In genomic region chr5:139258371-139259035, GRCm38 (mm10) we compare ENCODE assay signal across 20 mouse cellular contexts. TPM values are rescaled to one million over a fixed set of nuclear protein-coding genes. Genes with fewer than 3 reads are reported as not detected.
DNase-seq lines count a peak whose midpoint lies in the region; ATAC-seq and TF ChIP-seq lines count a peak whose summit lies in the region.
"Had no signal": no experiment of that assay in that cellular context is flagged by ENCODE, and none has a peak within 500 bp of the region (broad histone marks: within the 10 kb centered on the region; RNA-seq: fewer than 3 reads in every experiment).

No protein-coding gene starts in this region.

- TF ChIP-seq CTCF in liver, adult 2 months (IDR thresholded peaks at IDR 0.05; ENCODE audit: low read depth, low read length): no peak
- no peak for TF ChIP-seq CTCF in E14TG2a.4 (conservative IDR thresholded peaks at IDR 0.05; ENCODE audit: low read length)
- TF ChIP-seq CTCF in ES-Bruce4 (IDR thresholded peaks at IDR 0.05; ENCODE audit: low read depth, low read length): no peak

- peaks cover 70% of the 10 kb centered on the region for H3K4me1 ChIP-seq in heart, embryonic 15.5 days (replicated peaks)
- peaks cover 35% of the 10 kb centered on the region for H3K4me1 ChIP-seq in liver, adult 2 months (ENCODE audit: control insufficient read depth, insufficient read depth, low read length)
- H3K4me1 ChIP-seq in liver, embryonic 12.5 days: peaks cover 84% of the 10 kb centered on the region
- H3K4me1 ChIP-seq in E14TG2a.4 (replicated peaks; ENCODE audit: low read depth, low read length): peaks cover 80% of the 10 kb centered on the region
- H3K4me1 ChIP-seq in ES-Bruce4 (ENCODE audit: control insufficient read depth, insufficient read depth, low read length): peaks cover 2% of the 10 kb centered on the region

- H3K4me3 ChIP-seq in heart, embryonic 15.5 days: no peak overlapping the region
- no peak overlapping the region for H3K4me3 ChIP-seq in liver, adult 2 months (ENCODE audit: insufficient read depth, low read depth, low read length)
- no peak overlapping the region for H3K4me3 ChIP-seq in liver, embryonic 12.5 days
- H3K4me3 ChIP-seq in E14TG2a.4 (replicated peaks; ENCODE audit: low read length) (0 out of 2 replicates have a peak overlapping the region, but pooled peaks have one; percentile 2), ES-Bruce4 (ENCODE audit: low read depth, low read length) (no peak overlapping the region)
- H3K4me3 ChIP-seq: embryonic facial prominence, embryonic 15.5 days; forebrain, embryonic 10.5 days; hindbrain, embryonic 13.5 days; kidney, embryonic 15.5 days; layer of hippocampus, adult 2 months; megakaryocyte, embryonic 14.5 days; neural tube, embryonic 15.5 days had no signal

- 84% methylated on average over 8 of the region's 8 CpGs for WGBS in heart, embryonic 15.5 days
- 47% methylated on average over 8 of the region's 8 CpGs for WGBS in liver, adult 2 months
- WGBS in liver, embryonic 12.5 days (ENCODE audit: insufficient replicate concordance): 90% methylated on average over 8 of the region's 8 CpGs

- H3K36me3 ChIP-seq in heart, embryonic 15.5 days: peaks cover 16% of the 10 kb centered on the region; the same call in 1 of the 2 replicates
- H3K36me3 ChIP-seq in liver, adult 2 months (ENCODE audit: control insufficient read depth, insufficient read depth, low read length): peaks cover 4% of the 10 kb centered on the region
- H3K36me3 ChIP-seq in liver, embryonic 12.5 days: peaks cover 97% of the 10 kb centered on the region
- H3K36me3 ChIP-seq in E14TG2a.4 (ENCODE audit: insufficient read depth, low read length) (peaks cover 88% of the 10 kb centered on the region), ES-Bruce4 (ENCODE audit: control insufficient read depth, insufficient read depth, low read length, poor library complexity, severe bottlenecking) (no peaks in the 10 kb centered on the region)

- H3K27me3 ChIP-seq in heart, embryonic 15.5 days: no peaks in the 10 kb centered on the region
- H3K27me3 ChIP-seq in liver, adult 2 months (ENCODE audit: control insufficient read depth, insufficient read depth, low read length): no peaks in the 10 kb centered on the region
- no peaks in the 10 kb centered on the region for H3K27me3 ChIP-seq in liver, embryonic 12.5 days (replicated peaks)
- H3K27me3 ChIP-seq in E14TG2a.4 (ENCODE audit: insufficient read depth, low read length) (no peaks in the 10 kb centered on the region), ES-Bruce4 (ENCODE audit: control insufficient read depth, insufficient read depth, low read length, poor library complexity, severe bottlenecking) (no peaks in the 10 kb centered on the region)
- H3K27me3 ChIP-seq: embryonic facial prominence, embryonic 15.5 days; hindbrain, embryonic 13.5 days; kidney, embryonic 15.5 days; megakaryocyte, embryonic 14.5 days; neural tube, embryonic 15.5 days had no signal

- peak overlapping the region; percentile 69 for H3K27ac ChIP-seq in heart, embryonic 15.5 days
- no peak overlapping the region for H3K27ac ChIP-seq in liver, adult 2 months (replicated peaks; ENCODE audit: insufficient read depth, low read depth, low read length)
- no peak overlapping the region for H3K27ac ChIP-seq in liver, embryonic 12.5 days
- peak overlapping the region; percentile 35; the same call in 1 of the 2 replicates for H3K27ac ChIP-seq in ES-Bruce4 (ENCODE audit: insufficient read depth, low read length)
- H3K27ac ChIP-seq: embryonic facial prominence, embryonic 15.5 days; forebrain, embryonic 10.5 days; kidney, embryonic 15.5 days; layer of hippocampus, adult 2 months; neural tube, embryonic 15.5 days had no signal

- no peak for TF ChIP-seq EP300 in ES-Bruce4 (IDR thresholded peaks at IDR 0.05; ENCODE audit: insufficient read depth, low read depth, low read length)

- TF ChIP-seq POLR2A in liver, adult 2 months (IDR thresholded peaks at IDR 0.05; ENCODE audit: extremely low read depth, insufficient read depth, low read length): no peak
- no peak for TF ChIP-seq POLR2A in ES-Bruce4 (IDR thresholded peaks at IDR 0.05; ENCODE audit: insufficient read depth, low read length)

- H3K9ac ChIP-seq in heart, embryonic 15.5 days: no peak overlapping the region
- H3K9ac ChIP-seq in liver, adult 2 months (ENCODE audit: low read depth, low read length): no peak overlapping the region
- H3K9ac ChIP-seq in liver, embryonic 12.5 days: no peak overlapping the region
- no peak overlapping the region for H3K9ac ChIP-seq in ES-Bruce4 (ENCODE audit: low read depth, poor library complexity, severe bottlenecking)
- H3K9ac ChIP-seq: embryonic facial prominence, embryonic 15.5 days; forebrain, postnatal 0 days; hindbrain, embryonic 13.5 days; kidney, embryonic 15.5 days; neural tube, embryonic 15.5 days had no signal

- no peak for DNase-seq in heart, postnatal 4 days
- DNase-seq in liver, adult 2 months (ENCODE audit: extremely low read depth, low read depth, low spot score): peak; percentile 57
- no peak for DNase-seq in layer of hippocampus, adult 8-10 months (ENCODE audit: low spot score in 2 of 2)
- DNase-seq: cerebellum, postnatal 36 days; forebrain, postnatal 0 days; right cerebral cortex, postnatal 14 days had no signal

- H3K79me2 ChIP-seq in liver, adult 2 months (ENCODE audit: control insufficient read depth, insufficient read depth, low read length): peaks cover 16% of the 10 kb centered on the region; the same call in 1 of the 2 replicates

- 0 out of 2 replicates have a peak overlapping the region, but pooled peaks have one; percentile 17 for H3K4me2 ChIP-seq in heart, embryonic 15.5 days
- no peak overlapping the region for H3K4me2 ChIP-seq in liver, embryonic 12.5 days
- H3K4me2 ChIP-seq: embryonic facial prominence, embryonic 15.5 days; hindbrain, embryonic 13.5 days; kidney, embryonic 15.5 days; neural tube, embryonic 15.5 days had no signal

- H3K9me3 ChIP-seq in heart, embryonic 15.5 days (replicated peaks): no peaks in the 10 kb centered on the region
- H3K9me3 ChIP-seq in liver, embryonic 12.5 days (replicated peaks): no peaks in the 10 kb centered on the region
- no peaks in the 10 kb centered on the region for H3K9me3 ChIP-seq in E14TG2a.4 (ENCODE audit: low read length)
- no peaks in the 10 kb centered on the region for H3K9me3 ChIP-seq in ES-Bruce4 (replicated peaks; ENCODE audit: control insufficient read depth, insufficient read depth, low read length, poor library complexity, severe bottlenecking)
- H3K9me3 ChIP-seq: embryonic facial prominence, embryonic 15.5 days; forebrain, embryonic 10.5 days; hindbrain, embryonic 13.5 days; kidney, embryonic 15.5 days; megakaryocyte, embryonic 14.5 days; neural tube, embryonic 15.5 days had no signal

- no peak for ATAC-seq in heart, embryonic 15.5 days (replicated peaks; ENCODE audit: insufficient number of reproducible peaks, insufficient read depth, low FRiP score, low read depth)
- no peak for ATAC-seq in liver, embryonic 12.5 days
- ATAC-seq in megakaryocyte progenitor cell, adult 5-6 weeks (replicated peaks; ENCODE audit: poor library complexity): no peak
- ATAC-seq: forebrain, postnatal 0 days; inflammation-experienced regulatory T-cells, adult 6 months; midbrain, embryonic 16.5 days had no signal

RNA-seq across cellular contexts. Expression of gene Get4, which starts 6.4 kb away (rescaled TPM):
- polyA plus RNA-seq in heart, embryonic 15.5 days (2015; fragmentation: Nextera tagmentation; extraction: Ambion mirVana): 132 and 146 TPM in 2 replicates
- 10 to 100 TPM; 76.4 to 80.4 TPM for total RNA-seq in heart, postnatal 4 days (2021)
- 20.9 and 26.5 TPM in 2 replicates for total RNA-seq in liver, adult 2 months (2014; rRNA removed)
- polyA plus RNA-seq in liver, adult 2 months (2012; rRNA removed): 62.3 and 69.1 TPM in 2 replicates
- polyA plus RNA-seq in liver, embryonic 12.5 days (2016; fragmentation: Nextera tagmentation; extraction: Ambion mirVana): 162 and 165 TPM in 2 replicates
- 55.9 and 67.7 TPM in 2 replicates for polyA plus RNA-seq in ES-Bruce4 (2011; ENCODE audit: insufficient read depth, insufficient read length, low read depth, missing spikeins)
- total RNA-seq in layer of hippocampus, adult 8-10 months (2022): 10 to 100 TPM; 47.8 to 56.9 (median 50.8) TPM
- 23.0 and 39.2 TPM in 2 replicates for total RNA-seq in megakaryocyte progenitor cell, adult 5-6 weeks (2015)
- 17.4 and 27.4 TPM in 2 replicates for total RNA-seq in megakaryocyte progenitor cell, adult 5-6 weeks (2017)

RNA-seq across cellular contexts. Expression of gene Sun1, which starts 58.1 kb away (rescaled TPM):
- 32.4 and 38.9 TPM in 2 replicates for polyA plus RNA-seq in heart, embryonic 15.5 days (2015; fragmentation: Nextera tagmentation; extraction: Ambion mirVana)
- 10 to 100 TPM; 40.7 to 43.0 TPM for total RNA-seq in heart, postnatal 4 days (2021)
- 15.6 and 15.8 TPM in 2 replicates for total RNA-seq in liver, adult 2 months (2014; rRNA removed)
- 6.7 and 8.8 TPM in 2 replicates for polyA plus RNA-seq in liver, adult 2 months (2012; rRNA removed)
- 31.7 and 34.6 TPM in 2 replicates for polyA plus RNA-seq in liver, embryonic 12.5 days (2016; fragmentation: Nextera tagmentation; extraction: Ambion mirVana)
- 74.1 and 84.2 TPM in 2 replicates for polyA plus RNA-seq in ES-Bruce4 (2011; ENCODE audit: insufficient read depth, insufficient read length, low read depth, missing spikeins)
- 10 to 100 TPM; 87.2 to 98.8 (median 91.4) TPM for total RNA-seq in layer of hippocampus, adult 8-10 months (2022)
- total RNA-seq in megakaryocyte progenitor cell, adult 5-6 weeks (2015): 18.8 and 21.5 TPM in 2 replicates
- total RNA-seq in megakaryocyte progenitor cell, adult 5-6 weeks (2017): 37.2 and 37.4 TPM in 2 replicates

Comparison
In these comparisons a context has a peak if more than half of its experiments do, and no peak if none do; other contexts are left out.
1. H3K27ac ChIP-seq: peak in heart, embryonic 15.5 days (single experiment) and ES-Bruce4 (single experiment); none in liver, adult 2 months (single experiment) and liver, embryonic 12.5 days (single experiment).